Mouse (Mus musculus) hindbrain, embryonic 11.5 days (tissue): ENCODE measurements around the gene Pdcl2. TPM values are rescaled to one million over a fixed set of nuclear protein-coding genes. Genes with fewer than 3 reads are reported as not detected.

Experiments
- ATAC-seq: fragments of 200-750 bp; cut with Nextera tagmentation; 2 replicates; pipeline ENCODE4 v1.8.0; 2017; ENCODE audit warnings: mild to moderate bottlenecking, moderate TSS enrichment, moderate library complexity; ENCODE audit not compliant: low FRiP score
- DNase-seq: peaks from one replicate; pipeline ENCODE4 v3.0.0-alpha.2; 2015; ENCODE audit warnings: low spot score
- H3K27ac ChIP-seq: fragments of 300-500 bp; sonication (generic); 2 replicates; pipeline ENCODE4 v1.5.1; 2014; ENCODE audit warnings: mild to moderate bottlenecking, low read depth, low read length
- H3K27me3 ChIP-seq: fragments of 300-500 bp; sonication (generic); 2 replicates; pipeline ENCODE4 v1.6.1; 2014; ENCODE audit warnings: mild to moderate bottlenecking, low read length, moderate library complexity, mixed read lengths; ENCODE audit not compliant: control insufficient read depth, insufficient read depth
- H3K36me3 ChIP-seq: fragments of 300-500 bp; sonication (generic); 2 replicates; pipeline ENCODE4 v1.6.1; 2014; ENCODE audit warnings: mild to moderate bottlenecking, low read length, moderate library complexity, mixed read lengths; ENCODE audit not compliant: control insufficient read depth, insufficient read depth
- H3K4me1 ChIP-seq: fragments of 300-500 bp; sonication (generic); replicated peaks from 2 replicates; pipeline ENCODE4 v1.6.1; 2014; ENCODE audit warnings: low read length, mixed read lengths; ENCODE audit not compliant: control insufficient read depth, insufficient read depth
- H3K4me2 ChIP-seq: fragments of 300-500 bp; sonication (generic); replicated peaks from 2 replicates; pipeline ENCODE4 v1.6.1; 2014; ENCODE audit warnings: mild to moderate bottlenecking, low read depth, low read length
- H3K4me3 ChIP-seq: fragments of 300-500 bp; sonication (generic); 2 replicates; pipeline ENCODE4 v1.5.1; 2014; ENCODE audit warnings: low read depth, low read length
- H3K9ac ChIP-seq: fragments of 300-500 bp; sonication (generic); 2 replicates; pipeline ENCODE4 v1.6.1; 2014; ENCODE audit warnings: low read depth, low read length
- H3K9me3 ChIP-seq: fragments of 300-500 bp; sonication (generic); 2 replicates; pipeline ENCODE4 v1.6.1; 2016; ENCODE audit warnings: low read length; ENCODE audit not compliant: control insufficient read depth
- WGBS: fragments of 180-500 bp; shearing (Covaris S2); extraction: QIAGEN DNeasy Blood & Tissue Kit; methylation state at CpG from one replicate; pipeline ENCODE4 v1.1.7; 2014; 5-methylcytosine and 5-hydroxymethylcytosine counted together
- polyA plus RNA-seq: library from polyadenylated mRNA; unstranded; fragments of >200 nt; fragmentation: Nextera tagmentation; extraction: Ambion mirVana; gene quantifications from 2 replicates; pipeline ENCODE4 v1.2.1, GENCODE M21; 2014

Gene Pdcl2
- polyA plus RNA-seq, 1 experiment from 2014 or later, result not detected

DNA sequence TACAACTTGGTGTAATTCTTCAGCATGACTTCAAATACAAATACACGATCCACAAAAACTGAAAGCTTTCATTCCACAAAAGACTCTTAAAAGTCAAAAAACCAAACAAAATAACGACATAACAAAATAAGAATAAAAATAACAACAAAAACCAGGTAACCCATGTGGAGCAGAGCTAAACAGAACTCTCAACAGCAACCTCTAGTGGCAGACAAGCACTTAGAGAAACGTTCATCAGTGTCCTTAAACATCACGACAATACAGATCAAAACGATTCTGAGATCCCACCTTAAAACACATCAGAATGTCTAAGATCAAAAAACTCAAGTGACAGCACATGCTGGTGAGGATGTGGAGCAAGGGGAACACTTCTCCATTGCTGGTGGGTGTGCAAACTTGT, 43.9 kb downstream of the Pdcl2 start:
- Histone ChIP-seq H3K27ac (no peak overlapping the region), H3K36me3 (no peaks in the 10 kb centered on the region), H3K9me3 (no peaks in the 10 kb centered on the region), H3K9ac (no peak overlapping the region), H3K27me3 (no peaks in the 10 kb centered on the region), H3K4me2 (no peak overlapping the region), H3K4me3 (no peak overlapping the region), H3K4me1 (no peaks in the 10 kb centered on the region)
- WGBS, result 83% methylated on average over 5 of the region's 5 CpGs
- no peak for DNase-seq
- ATAC-seq, result no peak

DNA sequence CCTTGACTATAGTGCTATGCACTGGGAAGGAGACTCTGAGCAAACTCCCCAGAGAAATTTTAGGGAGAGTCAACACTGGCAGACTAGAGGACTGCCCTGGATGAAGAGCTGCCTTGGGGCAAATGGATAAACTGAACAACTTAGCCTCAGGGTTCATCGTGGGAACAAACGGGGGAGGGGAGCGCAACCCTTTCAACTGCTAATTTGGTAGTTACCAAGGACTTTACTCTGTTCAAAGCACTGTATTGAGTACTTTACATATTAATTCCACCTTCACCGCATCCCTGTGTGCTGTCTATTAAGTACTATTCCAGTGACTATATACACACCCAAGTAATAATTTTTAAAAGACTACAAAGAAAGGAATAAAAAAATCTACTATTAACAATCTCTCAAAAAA, 45.3 kb downstream of the Pdcl2 start:
- H3K27me3 ChIP-seq, result no peaks in the 10 kb centered on the region
- 49% methylated on average over 4 of the region's 4 CpGs for WGBS
- no peak overlapping the region for H3K4me3 ChIP-seq
- H3K27ac ChIP-seq, result no peak overlapping the region
- no peaks in the 10 kb centered on the region for H3K9me3 ChIP-seq
- no peak for ATAC-seq
- H3K9ac ChIP-seq, result no peak overlapping the region
- no peak overlapping the region for H3K4me2 ChIP-seq
- no peaks in the 10 kb centered on the region for H3K36me3 ChIP-seq
- DNase-seq, result no peak
- no peaks in the 10 kb centered on the region for H3K4me1 ChIP-seq

DNA sequence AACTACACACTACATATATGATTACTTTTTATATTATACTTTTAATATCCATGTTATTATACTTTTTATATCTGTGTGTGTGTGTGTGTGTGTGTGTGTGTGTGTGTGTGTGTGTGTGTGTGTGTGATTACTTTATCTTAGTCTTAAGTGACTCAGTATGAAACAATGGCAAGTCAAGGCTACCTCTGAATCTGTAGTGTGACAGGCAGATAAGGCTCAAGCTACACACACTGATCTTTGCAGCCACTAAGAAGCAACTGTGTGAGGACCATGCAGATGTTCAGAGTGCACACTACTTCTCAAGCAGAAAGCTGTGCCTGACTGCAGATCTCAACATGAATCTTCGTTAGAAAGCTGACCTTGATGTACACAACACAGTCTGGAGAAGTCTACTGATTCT, 47.1 kb downstream of the Pdcl2 start:
- no peak for DNase-seq
- no peaks in the 10 kb centered on the region for H3K36me3 ChIP-seq
- ATAC-seq, result no peak
- no peak overlapping the region for H3K27ac ChIP-seq
- no peaks in the 10 kb centered on the region for H3K9me3 ChIP-seq
- no peaks in the 10 kb centered on the region for H3K4me1 ChIP-seq
- H3K27me3 ChIP-seq, result no peaks in the 10 kb centered on the region
- no peak overlapping the region for H3K4me3 ChIP-seq
- H3K4me2 ChIP-seq, result no peak overlapping the region
- no peak overlapping the region for H3K9ac ChIP-seq
- 93% methylated on average over 1 of the region's 1 CpGs for WGBS

DNA sequence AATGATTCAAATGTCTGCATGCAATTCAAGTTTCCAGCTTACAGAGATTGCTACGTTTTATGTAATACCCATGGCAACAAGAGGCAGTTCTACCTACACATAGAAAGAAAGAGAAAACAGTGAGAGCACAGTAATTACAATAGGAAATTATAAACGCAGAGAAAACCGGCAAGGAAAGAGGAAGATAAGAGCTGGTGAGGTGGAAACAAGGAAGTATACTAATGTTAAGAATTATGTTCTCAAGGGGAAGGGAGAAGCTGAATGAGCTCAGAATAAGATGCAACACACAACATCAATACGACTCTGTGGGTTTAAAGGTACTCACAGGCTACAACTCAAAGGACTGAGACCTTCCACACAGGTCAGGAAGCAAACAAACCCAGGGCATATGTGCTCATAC, 56.0 kb downstream of the Pdcl2 start:
- WGBS, result 94% methylated on average over 4 of the region's 4 CpGs
- no peaks in the 10 kb centered on the region for H3K4me1 ChIP-seq
- no peak overlapping the region for H3K9ac ChIP-seq
- no peaks in the 10 kb centered on the region for H3K9me3 ChIP-seq
- DNase-seq (no peak), ATAC-seq (no peak)
- H3K4me3 ChIP-seq, result no peak overlapping the region
- H3K4me2 ChIP-seq, result no peak overlapping the region
- H3K27ac ChIP-seq, result no peak overlapping the region
- no peaks in the 10 kb centered on the region for H3K27me3 ChIP-seq
- H3K36me3 ChIP-seq, result no peaks in the 10 kb centered on the region

Other genes starting within 250 kb of the Pdcl2 start
- 16.1 and 16.7 TPM in 2 replicates for gene Srd5a3, start 190.9 kb downstream of the Pdcl2 start, polyA plus RNA-seq
- gene Tmem165, start 147.3 kb downstream of the Pdcl2 start, polyA plus RNA-seq, result 97.0 and 105 TPM in 2 replicates
- gene Clock, start 26.4 kb downstream of the Pdcl2 start, polyA plus RNA-seq, result 13.9 and 16.6 TPM in 2 replicates
- gene Nmu, start 32.6 kb upstream of the Pdcl2 start, polyA plus RNA-seq, result not detected in 2 replicates
- 1.6 and 7.1 TPM in 2 replicates for gene Gm7271, start 152.9 kb upstream of the Pdcl2 start, polyA plus RNA-seq
- 53.6 and 60.7 TPM in 2 replicates for gene Exoc1, start 198.2 kb upstream of the Pdcl2 start, polyA plus RNA-seq